Mouse (Mus musculus) heart, adult 2 months (tissue): ENCODE measurements at regions not wholly inside any gene's neighbourhood (a gene's known extent, or its start where the extent isn't known, plus 50 kb on each side); places are given as distances from the start of the nearest gene placed in this dataset.

Source experiments
- CTCF ChIP-seq: fragments of 200-600 bp; IDR thresholded peaks from 2 replicates; pipeline ENCODE4 v1.8.1; 2022; ENCODE audit warnings: antibody characterized with exemption, mild to moderate bottlenecking, moderate library complexity
- POLR2A ChIP-seq: fragments of 200-500 bp; IDR thresholded peaks from 2 replicates; pipeline ENCODE4 v1.6.1; 2011; ENCODE audit warnings: mild to moderate bottlenecking, low read depth, low read length, control low read depth; ENCODE audit not compliant: insufficient read depth

GRCm38 (mm10) chr8:44709171-44709940 lies 225.9 kb upstream of the Fat1 start:
- TF ChIP-seq POLR2A = no peak
- TF ChIP-seq CTCF = no peak
